Mouse (Mus musculus) mammary gland, adult 2 months (tissue): ENCODE data around the gene Trhde. TPM values are rescaled to one million over a fixed set of nuclear protein-coding genes. Genes with fewer than 3 reads are reported as not detected.

ENCODE experiments used
- polyA plus RNA-seq: library from polyadenylated mRNA; depleted of rRNA; stranded (reverse); fragments of >200 nt; gene quantifications from 2 replicates; pipeline ENCODE4 v1.2.3, GENCODE M21; 2012; ENCODE audit warnings: low replicate concordance; rRNA removed

Trhde gene
- polyA plus RNA-seq: 2.6 and 4.6 TPM in 2 replicates

GRCm38 (mm10) chr10:114802161-114802651 is at the start of gene Trhde:
TSS of gene Trhde (minus strand) at chr10:114802307.

